Mouse (Mus musculus) bone marrow macrophage, adult 2 months (primary cell): ENCODE measurements at regions not wholly inside any gene's neighbourhood (a gene's known extent, or its start where the extent isn't known, plus 50 kb on each side); places are given as distances from the start of the nearest gene placed in this dataset.

Experiments
- H3K27ac ChIP-seq: 2 replicates; pipeline ENCODE4 v1.5.1; 2012; ENCODE audit warnings: low read depth, low read length; ENCODE audit not compliant: insufficient read depth
- H3K4me1 ChIP-seq: 2 replicates; pipeline ENCODE4 v1.6.1; 2012; ENCODE audit warnings: low read length; ENCODE audit not compliant: control insufficient read depth, insufficient read depth
- H3K4me3 ChIP-seq: 2 replicates; pipeline ENCODE4 v1.5.1; 2012; ENCODE audit warnings: mild to moderate bottlenecking, low read length, moderate library complexity; ENCODE audit not compliant: insufficient read depth
- CTCF ChIP-seq: IDR thresholded peaks from 2 replicates; pipeline ENCODE4 v1.5.1; 2012; ENCODE audit warnings: low read depth, mild to moderate bottlenecking, low read length, moderate library complexity
- POLR2A ChIP-seq: IDR thresholded peaks from 2 replicates; pipeline ENCODE4 v1.6.1; 2012; ENCODE audit warnings: mild to moderate bottlenecking, low read depth, low read length, borderline replicate concordance

- no peak overlapping the region for H3K4me3 ChIP-seq
- no peak overlapping the region for H3K27ac ChIP-seq
- no peaks in the 10 kb centered on the region; the same call in 1 of the 2 replicates for H3K4me1 ChIP-seq
- TF ChIP-seq CTCF (no peak), POLR2A (no peak)
Observed at GRCm38 (mm10) chr15:5506848-5507544, 263.0 kb upstream of the Ptger4 start.

GRCm38 (mm10) chr15:5507545-5507913, 263.5 kb upstream of the Ptger4 start:
- no peak for TF ChIP-seq POLR2A
- no peak for TF ChIP-seq CTCF
- Histone ChIP-seq H3K4me3 (no peak overlapping the region), H3K4me1 (no peaks in the 10 kb centered on the region; the same call in 1 of the 2 replicates), H3K27ac (no peak overlapping the region)

GRCm38 (mm10) chr15:5510056-5510455, 266.1 kb upstream of the Ptger4 start:
- TF ChIP-seq CTCF = no peak
- no peak for TF ChIP-seq POLR2A
- Histone ChIP-seq H3K4me1 (peaks cover 16% of the 10 kb centered on the region), H3K27ac (no peak overlapping the region), H3K4me3 (no peak overlapping the region)

- TF ChIP-seq CTCF = no peak
- TF ChIP-seq POLR2A = no peak
- H3K4me1 ChIP-seq = peaks cover 16% of the 10 kb centered on the region
- H3K27ac ChIP-seq = no peak overlapping the region
- H3K4me3 ChIP-seq = no peak overlapping the region
Observed at GRCm38 (mm10) chr15:5511046-5511445, 267.1 kb upstream of the Ptger4 start.

GRCm38 (mm10) chr15:5512546-5512945, 268.6 kb upstream of the Ptger4 start:
- TF ChIP-seq CTCF (no peak), POLR2A (no peak)
- Histone ChIP-seq H3K4me1 (peaks cover 20% of the 10 kb centered on the region), H3K4me3 (no peak overlapping the region), H3K27ac (no peak overlapping the region)

- Histone ChIP-seq H3K27ac (no peak overlapping the region), H3K4me3 (no peak overlapping the region), H3K4me1 (peaks cover 25% of the 10 kb centered on the region)
- TF ChIP-seq CTCF (no peak), POLR2A (no peak)
Observed at GRCm38 (mm10) chr15:5513146-5513545, 269.2 kb upstream of the Ptger4 start.

- no peak for TF ChIP-seq CTCF
- no peak for TF ChIP-seq POLR2A
- Histone ChIP-seq H3K4me3 (no peak overlapping the region), H3K27ac (0 out of 2 replicates have a peak overlapping the region, but pooled peaks have one; percentile 4), H3K4me1 (peaks cover 28% of the 10 kb centered on the region)
Observed at GRCm38 (mm10) chr15:5514217-5514616, 270.2 kb upstream of the Ptger4 start.

GRCm38 (mm10) chr15:5517244-5517966, 273.4 kb upstream of the Ptger4 start:
- Histone ChIP-seq H3K4me1 (peaks cover 28% of the 10 kb centered on the region), H3K4me3 (no peak overlapping the region), H3K27ac (peak overlapping the region; percentile 73)
- no peak for TF ChIP-seq CTCF
- no peak for TF ChIP-seq POLR2A

- TF ChIP-seq CTCF (no peak), POLR2A (no peak)
Observed at GRCm38 (mm10) chr15:5519552-5519951, 275.6 kb upstream of the Ptger4 start.

GRCm38 (mm10) chr15:5519997-5520396, 276.0 kb upstream of the Ptger4 start:
- H3K4me3 ChIP-seq = no peak overlapping the region
- H3K4me1 ChIP-seq = peaks cover 13% of the 10 kb centered on the region
- no peak overlapping the region for H3K27ac ChIP-seq
- no peak for TF ChIP-seq POLR2A
- TF ChIP-seq CTCF = no peak

More at GRCm38 (mm10) chr15:5519552-5519951, 275.6 kb upstream of the Ptger4 start:
- no peak overlapping the region for H3K4me3 ChIP-seq
- no peak overlapping the region for H3K27ac ChIP-seq
- H3K4me1 ChIP-seq = peaks cover 17% of the 10 kb centered on the region
